Comparison of ENCODE assay signal across 8 mouse cellular contexts in the genomic region with DNA sequence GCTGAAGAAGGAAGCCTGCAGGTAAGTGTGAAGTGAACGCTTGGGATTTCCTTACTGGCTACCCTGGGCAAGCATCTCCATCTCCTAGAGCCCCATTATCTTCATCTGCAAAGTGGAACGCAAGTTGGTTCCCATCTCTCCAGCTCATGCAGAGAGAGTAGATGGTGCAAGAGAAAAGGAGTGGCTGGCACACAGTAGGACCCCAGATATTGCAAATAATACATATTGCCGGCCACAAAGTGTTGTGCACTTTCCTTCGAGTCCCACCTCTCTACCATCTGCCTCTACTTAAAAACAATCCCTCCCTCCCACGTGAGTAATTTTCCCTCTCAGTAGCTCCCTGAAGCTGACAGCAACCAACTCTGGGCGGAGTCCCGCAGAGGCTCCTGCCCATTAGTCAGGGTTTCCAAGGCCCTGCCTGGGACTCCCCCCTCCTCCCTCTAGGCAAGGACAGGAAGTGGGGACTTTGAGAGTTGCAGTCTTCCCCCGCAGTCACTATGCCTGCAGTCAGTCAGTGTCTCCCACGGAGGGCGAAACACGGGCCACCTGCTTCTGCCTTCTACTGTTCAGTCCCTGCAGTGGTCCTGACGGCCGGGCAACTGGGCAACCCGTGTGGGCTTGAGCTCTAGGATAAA. TPM values are rescaled to one million over a fixed set of nuclear protein-coding genes. Genes with fewer than 3 reads are reported as not detected.
DNase-seq lines count a peak whose midpoint lies in the region; ATAC-seq and TF ChIP-seq lines count a peak whose summit lies in the region.

No protein-coding gene starts in this region.

- TF ChIP-seq CTCF in liver, adult 2 months (IDR thresholded peaks at IDR 0.05; ENCODE audit: low read depth, low read length): no peak
- TF ChIP-seq CTCF in cerebellum, adult 2 months (IDR thresholded peaks at IDR 0.05; ENCODE audit: borderline replicate concordance, insufficient read depth, low read depth, low read length): no peak

- H3K27ac ChIP-seq in hindbrain, embryonic 15.5 days (replicated peaks): no peak overlapping the region
- H3K27ac ChIP-seq in liver, adult 2 months (replicated peaks; ENCODE audit: insufficient read depth, low read depth, low read length): no peak overlapping the region
- H3K27ac ChIP-seq in cerebellum, adult 2 months (ENCODE audit: insufficient read depth, low read length): no peak overlapping the region

- WGBS in hindbrain, embryonic 15.5 days: 13% methylated on average over 14 of the region's 14 CpGs
- WGBS in liver, adult 2 months: 32% methylated on average over 14 of the region's 14 CpGs
- 30% methylated on average over 14 of the region's 14 CpGs for WGBS in cerebellum, adult 2 months

- no peaks in the 10 kb centered on the region for H3K79me2 ChIP-seq in liver, adult 2 months (ENCODE audit: control insufficient read depth, insufficient read depth, low read length)

- H3K4me3 ChIP-seq in hindbrain, embryonic 15.5 days: no peak overlapping the region
- H3K4me3 ChIP-seq in liver, adult 2 months (ENCODE audit: insufficient read depth, low read depth, low read length): no peak overlapping the region
- H3K4me3 ChIP-seq in cerebellum, adult 2 months (replicated peaks; ENCODE audit: insufficient read depth, low read depth, low read length): no peak overlapping the region

- no peak for ATAC-seq in hindbrain, embryonic 15.5 days (ENCODE audit: low FRiP score, low read depth)

- H3K36me3 ChIP-seq in hindbrain, embryonic 15.5 days: no peaks in the 10 kb centered on the region
- H3K36me3 ChIP-seq in liver, adult 2 months (ENCODE audit: control insufficient read depth, insufficient read depth, low read length): no peaks in the 10 kb centered on the region

- peaks cover 20% of the 10 kb centered on the region for H3K27me3 ChIP-seq in hindbrain, embryonic 15.5 days
- H3K27me3 ChIP-seq in liver, adult 2 months (ENCODE audit: control insufficient read depth, insufficient read depth, low read length): no peaks in the 10 kb centered on the region
- no peaks in the 10 kb centered on the region for H3K27me3 ChIP-seq in cerebellum, adult 2 months (ENCODE audit: control insufficient read depth, insufficient read depth, low read length)

- no peak for TF ChIP-seq POLR2A in liver, adult 2 months (IDR thresholded peaks at IDR 0.05; ENCODE audit: extremely low read depth, insufficient read depth, low read length)
- TF ChIP-seq POLR2A in cerebellum, adult 2 months (IDR thresholded peaks at IDR 0.05; ENCODE audit: borderline replicate concordance, insufficient read depth, low read length): no peak

- H3K4me2 ChIP-seq in hindbrain, embryonic 15.5 days: 0 out of 2 replicates have a peak overlapping the region, but pooled peaks have one; percentile 14

- no peaks in the 10 kb centered on the region for H3K9me3 ChIP-seq in hindbrain, embryonic 15.5 days

- DNase-seq in CD4-positive, CD25-positive, alpha-beta regulatory T cell, adult 2 months (ENCODE audit: low read depth, low spot score): peak; percentile 87
- DNase-seq in brain, adult 2 months (ENCODE audit: low read depth, low spot score): peak; percentile 48
- DNase-seq in gastrocnemius, adult 8-10 months (ENCODE audit: low spot score in 2 of 2): peak; percentile 14 to 52
- peak; percentile 22 for DNase-seq in liver, adult 2 months (ENCODE audit: extremely low read depth, low read depth, low spot score)
- peak; percentile 81 for DNase-seq in naive thymus-derived CD4-positive, alpha-beta T cell, adult 2 months (ENCODE audit: low read depth)
- peak; percentile 54 to 74 for DNase-seq in thymus, adult 18-20 months
- DNase-seq in cerebellum, adult 2 months: no peak

- H3K9ac ChIP-seq in hindbrain, embryonic 15.5 days: no peak overlapping the region
- H3K9ac ChIP-seq in liver, adult 2 months (ENCODE audit: low read depth, low read length): no peak overlapping the region

- peaks cover 19% of the 10 kb centered on the region for H3K4me1 ChIP-seq in hindbrain, embryonic 15.5 days (replicated peaks)
- peaks cover 8% of the 10 kb centered on the region for H3K4me1 ChIP-seq in liver, adult 2 months (ENCODE audit: control insufficient read depth, insufficient read depth, low read length)
- H3K4me1 ChIP-seq in cerebellum, adult 2 months (ENCODE audit: control insufficient read depth, insufficient read depth, low read length): no peaks in the 10 kb centered on the region

RNA-seq across cellular contexts. Expression of gene 1700122O11Rik, which starts 1.3 kb away (rescaled TPM):
- total RNA-seq in gastrocnemius, adult 8-10 months (2022): not detected
- not detected in 2 replicates for polyA plus RNA-seq in hindbrain, embryonic 15.5 days (2015; fragmentation: Nextera tagmentation; extraction: Ambion mirVana)
- total RNA-seq in liver, adult 2 months (2014; rRNA removed): not detected in 2 replicates
- not detected in 2 replicates for polyA plus RNA-seq in liver, adult 2 months (2012; rRNA removed)
- not detected in 2 replicates for polyA plus RNA-seq in cerebellum, adult 2 months (2012; rRNA removed)

RNA-seq across cellular contexts. Expression of gene 1700067P10Rik, which starts 49.8 kb away (rescaled TPM):
- not detected for total RNA-seq in gastrocnemius, adult 8-10 months (2022)
- polyA plus RNA-seq in hindbrain, embryonic 15.5 days (2015; fragmentation: Nextera tagmentation; extraction: Ambion mirVana): not detected in 2 replicates
- not detected in 2 replicates for total RNA-seq in liver, adult 2 months (2014; rRNA removed)
- not detected in 2 replicates for polyA plus RNA-seq in liver, adult 2 months (2012; rRNA removed)
- polyA plus RNA-seq in cerebellum, adult 2 months (2012; rRNA removed): 0.13 TPM in 2 replicates

Comparison
In these comparisons a context has a peak if more than half of its experiments do, and no peak if none do; other contexts are left out.
1. DNase-seq: peak in CD4-positive, CD25-positive, alpha-beta regulatory T cell, adult 2 months (single experiment), brain, adult 2 months (single experiment), gastrocnemius, adult 8-10 months (2 of 2), liver, adult 2 months (single experiment), naive thymus-derived CD4-positive, alpha-beta T cell, adult 2 months (single experiment) and thymus, adult 18-20 months (2 of 2); none in cerebellum, adult 2 months (0 of 2).